Mouse (Mus musculus) small intestine, adult 2 months (tissue): ENCODE data around the gene Cux2. TPM values are rescaled to one million over a fixed set of nuclear protein-coding genes. Genes with fewer than 3 reads are reported as not detected.

Source experiments
- H3K27ac ChIP-seq: fragments of 200-500 bp; 2 replicates; pipeline ENCODE4 v1.5.1; 2012; ENCODE audit warnings: low read depth, low read length, control low read depth, inconsistent platforms; ENCODE audit not compliant: insufficient read depth
- H3K27me3 ChIP-seq: fragments of 200-500 bp; 2 replicates; pipeline ENCODE4 v1.6.1; 2012; ENCODE audit warnings: mild to moderate bottlenecking, moderate library complexity, low read length, inconsistent platforms; ENCODE audit not compliant: control insufficient read depth, insufficient read depth
- H3K36me3 ChIP-seq: fragments of 200-500 bp; 2 replicates; pipeline ENCODE4 v1.6.1; 2012; ENCODE audit warnings: mild to moderate bottlenecking, low read length, control low read depth, inconsistent platforms; ENCODE audit not compliant: control insufficient read depth, insufficient read depth
- H3K4me1 ChIP-seq: fragments of 200-500 bp; 2 replicates; pipeline ENCODE4 v1.6.1; 2012; ENCODE audit warnings: low read length, inconsistent platforms, mixed read lengths; ENCODE audit not compliant: control insufficient read depth, insufficient read depth, insufficient read length
- H3K4me3 ChIP-seq: fragments of 200-500 bp; 2 replicates; pipeline ENCODE4 v1.5.1; 2012; ENCODE audit warnings: low read depth, mild to moderate bottlenecking, control low read depth, inconsistent platforms, low read length, moderate library complexity
- CTCF ChIP-seq: fragments of 200-500 bp; IDR thresholded peaks from 2 replicates; pipeline ENCODE4 v1.5.1; 2012; ENCODE audit warnings: low read depth, mild to moderate bottlenecking, control low read depth, inconsistent platforms, low read length, moderate library complexity, mixed read lengths; ENCODE audit not compliant: insufficient replicate concordance, insufficient read length; ENCODE audit errors: extremely low read depth
- POLR2A ChIP-seq: fragments of 200-500 bp; IDR thresholded peaks from 2 replicates; pipeline ENCODE4 v1.6.1; 2012; ENCODE audit warnings: low read depth, mild to moderate bottlenecking, control low read depth, inconsistent platforms, low read length, moderate library complexity
- WGBS: fragments of 180-500 bp; shearing (Covaris S2); methylation state at CpG from one replicate; pipeline ENCODE4 v1.1.7; 2018; 5-methylcytosine and 5-hydroxymethylcytosine counted together
- polyA plus RNA-seq: library from polyadenylated mRNA; depleted of rRNA; stranded (reverse); fragments of >200 nt; gene quantifications from 2 replicates; pipeline ENCODE4 v1.2.3, GENCODE M21; 2012; rRNA removed

Cux2 gene
- polyA plus RNA-seq, 1 experiment: 2.6 TPM

DNA sequence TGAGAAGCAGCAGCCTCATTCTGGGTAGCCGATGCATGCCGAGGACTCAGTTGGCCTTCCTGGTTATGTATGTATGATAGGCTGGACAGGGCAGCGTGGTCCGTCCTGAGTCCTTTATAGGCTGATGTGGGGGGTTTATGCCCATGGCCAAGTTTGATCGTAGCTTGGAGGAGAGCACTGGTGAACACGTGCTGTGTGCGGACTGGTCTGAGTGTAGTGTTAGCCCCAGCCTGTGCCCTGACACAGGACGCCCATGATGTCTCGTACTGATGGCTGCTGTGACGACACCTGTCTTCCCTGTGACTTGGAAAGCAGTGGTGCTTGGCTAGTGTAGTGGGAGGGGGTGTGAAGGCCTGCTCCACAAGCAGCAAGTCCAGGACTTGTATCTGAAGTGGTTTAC lies 236.2 kb downstream of the Cux2 start:
- Histone ChIP-seq H3K27ac (no peak overlapping the region), H3K4me1 (0 out of 2 replicates have a peak, but pooled peaks cover 4% of the 10 kb centered on the region), H3K27me3 (no peaks in the 10 kb centered on the region), H3K4me3 (no peak overlapping the region), H3K36me3 (peaks cover 73% of the 10 kb centered on the region)
- TF ChIP-seq POLR2A (no peak), CTCF (no peak)
- 92% methylated on average over 10 of the region's 10 CpGs for WGBS

- Histone ChIP-seq H3K27me3 (no peaks in the 10 kb centered on the region), H3K4me1 (no peaks in the 10 kb centered on the region), H3K36me3 (peaks cover 65% of the 10 kb centered on the region), H3K27ac (no peak overlapping the region), H3K4me3 (no peak overlapping the region)
- TF ChIP-seq POLR2A (no peak), CTCF (no peak)
- 79% methylated on average over 7 of the region's 7 CpGs for WGBS
These were observed 237.2 kb downstream of the Cux2 start for GRCm38 (mm10) chr5:121812526-121813243.

DNA sequence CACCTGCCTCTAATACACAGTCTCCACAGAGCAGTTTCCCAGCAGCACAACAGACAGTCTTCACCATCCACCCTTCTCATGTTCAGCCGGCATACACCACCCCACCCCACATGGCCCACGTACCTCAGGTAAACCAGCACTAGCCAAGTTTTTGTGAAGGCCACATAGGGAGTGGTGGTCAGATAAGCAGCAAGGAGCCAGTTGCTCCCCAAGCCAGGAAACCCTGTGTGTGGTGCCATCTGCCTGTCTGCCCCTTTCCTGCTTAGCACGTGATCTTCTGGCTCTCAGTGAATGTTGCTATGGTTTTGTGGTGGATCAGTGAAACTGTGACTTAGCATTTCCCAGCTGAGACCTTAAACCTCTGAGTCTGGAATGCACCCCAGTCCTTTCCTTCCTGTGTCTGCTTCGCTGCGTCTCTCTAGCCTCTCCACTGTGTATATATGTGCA lies 238.4 kb downstream of the Cux2 start:
- 85% methylated on average over 5 of the region's 5 CpGs for WGBS
- Histone ChIP-seq H3K4me1 (no peaks in the 10 kb centered on the region), H3K36me3 (peaks cover 57% of the 10 kb centered on the region), H3K4me3 (no peak overlapping the region), H3K27me3 (no peaks in the 10 kb centered on the region), H3K27ac (no peak overlapping the region)
- no peak for TF ChIP-seq POLR2A
- no peak for TF ChIP-seq CTCF

DNA sequence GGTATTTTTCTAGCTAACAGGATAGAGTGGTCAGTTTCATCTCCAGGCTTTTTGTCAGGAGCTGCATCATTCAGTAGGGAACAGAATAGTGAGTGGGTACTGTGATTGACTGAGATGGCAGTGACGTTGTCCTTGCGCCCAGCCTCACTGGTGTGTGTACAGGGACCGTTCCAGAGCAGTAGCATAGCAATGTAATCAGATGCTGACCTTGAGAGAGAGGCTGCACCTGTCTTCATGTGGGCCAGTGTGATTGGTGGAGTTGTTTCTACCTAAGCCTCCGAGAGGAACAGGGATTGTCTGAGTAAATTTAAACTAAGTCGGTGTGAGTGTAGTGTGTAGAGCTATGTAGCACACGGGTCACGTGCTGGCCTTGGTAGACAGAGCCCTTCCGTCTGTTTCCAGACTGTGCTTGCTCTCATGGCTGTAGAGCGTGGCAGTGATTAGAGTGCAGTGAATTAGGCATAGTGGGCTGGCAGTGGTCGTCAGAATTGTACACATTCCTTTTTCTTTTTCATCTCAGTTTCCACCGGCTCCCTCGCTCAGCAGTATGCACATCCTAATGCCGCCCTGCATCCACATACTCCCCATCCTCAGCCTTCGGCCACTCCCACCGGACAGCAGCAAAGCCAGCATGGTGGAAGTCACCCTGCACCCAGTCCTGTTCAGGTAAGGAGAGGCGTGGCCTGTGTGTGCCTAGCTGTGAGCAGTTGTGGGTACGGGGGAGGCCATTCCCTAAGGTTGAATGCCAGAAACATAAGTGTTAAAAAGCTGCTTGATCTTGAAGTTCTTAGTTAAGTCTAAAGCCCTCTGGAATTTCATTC lies 239.4 kb downstream of the Cux2 start:
- no peaks in the 10 kb centered on the region for H3K4me1 ChIP-seq
- peaks cover 53% of the 10 kb centered on the region for H3K36me3 ChIP-seq
- H3K4me3 ChIP-seq: no peak overlapping the region
- no peak overlapping the region for H3K27ac ChIP-seq
- H3K27me3 ChIP-seq: no peaks in the 10 kb centered on the region
- TF ChIP-seq CTCF (no peak), POLR2A (no peak)
- 84% methylated on average over 17 of the region's 17 CpGs for WGBS

DNA sequence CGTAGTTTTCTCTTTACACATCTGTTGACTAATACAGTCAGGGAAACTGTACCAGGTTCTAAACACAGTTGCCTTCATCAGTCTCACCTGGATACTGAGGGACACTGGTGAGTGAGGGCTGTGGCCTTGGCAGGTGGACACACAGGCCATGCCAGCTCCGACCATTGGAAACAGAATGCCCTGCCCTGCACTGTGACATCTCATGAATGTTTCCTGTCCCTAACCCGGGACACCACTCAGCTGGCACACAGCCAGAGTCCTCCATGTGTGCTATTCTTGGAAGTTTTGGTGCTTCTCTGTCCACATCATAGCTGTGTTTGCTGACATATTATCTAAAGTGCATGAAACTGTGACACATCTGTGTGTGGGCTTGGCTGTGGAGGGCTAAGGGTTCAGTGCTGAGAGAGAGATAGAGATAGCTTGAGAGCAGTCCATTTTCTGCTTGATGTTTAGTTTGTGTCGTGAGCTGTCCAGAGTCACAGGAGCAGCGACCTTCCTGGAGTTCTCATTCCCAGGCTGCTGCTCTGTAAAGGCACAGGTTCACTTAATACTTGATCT lies 240.2 kb downstream of the Cux2 start:
- Histone ChIP-seq H3K4me1 (no peaks in the 10 kb centered on the region), H3K27me3 (no peaks in the 10 kb centered on the region), H3K27ac (no peak overlapping the region), H3K4me3 (no peak overlapping the region), H3K36me3 (peaks cover 56% of the 10 kb centered on the region)
- TF ChIP-seq CTCF: no peak
- TF ChIP-seq POLR2A: no peak
- WGBS: 60% methylated on average over 5 of the region's 5 CpGs

DNA sequence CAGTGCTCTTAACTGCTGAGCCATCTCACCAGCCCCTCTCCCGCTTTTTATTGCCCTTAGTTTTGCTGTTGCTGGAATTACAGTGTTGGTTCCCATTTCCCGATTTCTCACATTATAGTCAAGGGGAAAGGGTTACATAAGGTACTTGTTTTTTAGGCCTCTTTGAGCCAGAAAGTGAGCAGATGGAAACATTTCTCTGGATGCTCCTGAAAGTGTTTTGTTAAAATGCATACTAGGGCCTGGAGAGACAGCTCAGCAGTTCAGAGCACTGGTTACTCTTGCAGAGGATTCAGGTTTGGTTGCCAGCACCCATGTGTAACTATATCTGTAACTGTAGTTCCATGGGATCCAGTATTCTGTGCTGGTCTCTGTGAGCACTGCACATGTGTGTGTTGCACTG lies 241.7 kb downstream of the Cux2 start:
- WGBS: 82% methylated on average over 2 of the region's 2 CpGs
- TF ChIP-seq POLR2A (no peak), CTCF (no peak)
- H3K4me1 ChIP-seq: no peaks in the 10 kb centered on the region
- no peaks in the 10 kb centered on the region for H3K27me3 ChIP-seq
- H3K27ac ChIP-seq: no peak overlapping the region
- H3K4me3 ChIP-seq: no peak overlapping the region
- H3K36me3 ChIP-seq: peaks cover 55% of the 10 kb centered on the region

DNA sequence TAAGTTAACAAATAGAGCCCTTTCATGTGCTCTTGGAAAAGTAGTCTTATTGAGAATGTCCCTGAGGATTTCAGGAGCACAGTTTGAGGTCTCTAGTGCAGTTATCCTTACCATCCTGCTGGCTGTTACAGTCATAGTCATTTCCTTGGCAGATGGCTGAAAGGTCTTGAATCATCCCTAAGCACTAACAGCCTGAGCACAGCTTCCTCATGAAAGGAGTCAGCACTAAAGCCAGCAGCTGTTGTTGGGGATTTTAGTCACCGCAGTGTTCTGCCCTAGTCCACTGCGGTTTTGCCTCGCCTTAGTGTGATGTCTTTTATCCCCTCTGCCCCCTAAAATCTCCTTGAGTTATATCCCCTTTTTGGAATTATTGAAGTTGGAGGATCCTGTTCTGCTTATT lies 242.7 kb downstream of the Cux2 start:
- Histone ChIP-seq H3K27me3 (no peaks in the 10 kb centered on the region), H3K27ac (no peak overlapping the region), H3K4me3 (no peak overlapping the region), H3K36me3 (peaks cover 53% of the 10 kb centered on the region), H3K4me1 (no peaks in the 10 kb centered on the region)
- no peak for TF ChIP-seq POLR2A
- no peak for TF ChIP-seq CTCF
- WGBS: 81% methylated on average over 3 of the region's 3 CpGs

Other genes starting within 250 kb of the Cux2 start
- 62.5 and 88.1 TPM in 2 replicates for gene Sh2b3, start 212.5 kb downstream of the Cux2 start, polyA plus RNA-seq
- 98.0 and 283 TPM in 2 replicates for gene Pheta1, start 201.1 kb downstream of the Cux2 start, polyA plus RNA-seq
- not detected in 2 replicates for gene Myl2, start 50.8 kb upstream of the Cux2 start, polyA plus RNA-seq
- gene Ccdc63, start 90.7 kb upstream of the Cux2 start, polyA plus RNA-seq: 0.10 TPM in 1 of 2 replicates, not detected in the other
- 31.4 and 58.9 TPM in 2 replicates for gene Ppp1cc, start 108.2 kb upstream of the Cux2 start, polyA plus RNA-seq
- 8.1 and 18.6 TPM in 2 replicates for gene Hvcn1, start 156.7 kb upstream of the Cux2 start, polyA plus RNA-seq
- gene Tctn1, start 214.4 kb upstream of the Cux2 start, polyA plus RNA-seq: 5.8 and 12.5 TPM in 2 replicates
- 12.5 and 20.1 TPM in 2 replicates for gene Pptc7, start 234.3 kb upstream of the Cux2 start, polyA plus RNA-seq